Mouse (Mus musculus): Measurements from ENCODE around the gene Myo7a.

Myo7a gene

DNA sequence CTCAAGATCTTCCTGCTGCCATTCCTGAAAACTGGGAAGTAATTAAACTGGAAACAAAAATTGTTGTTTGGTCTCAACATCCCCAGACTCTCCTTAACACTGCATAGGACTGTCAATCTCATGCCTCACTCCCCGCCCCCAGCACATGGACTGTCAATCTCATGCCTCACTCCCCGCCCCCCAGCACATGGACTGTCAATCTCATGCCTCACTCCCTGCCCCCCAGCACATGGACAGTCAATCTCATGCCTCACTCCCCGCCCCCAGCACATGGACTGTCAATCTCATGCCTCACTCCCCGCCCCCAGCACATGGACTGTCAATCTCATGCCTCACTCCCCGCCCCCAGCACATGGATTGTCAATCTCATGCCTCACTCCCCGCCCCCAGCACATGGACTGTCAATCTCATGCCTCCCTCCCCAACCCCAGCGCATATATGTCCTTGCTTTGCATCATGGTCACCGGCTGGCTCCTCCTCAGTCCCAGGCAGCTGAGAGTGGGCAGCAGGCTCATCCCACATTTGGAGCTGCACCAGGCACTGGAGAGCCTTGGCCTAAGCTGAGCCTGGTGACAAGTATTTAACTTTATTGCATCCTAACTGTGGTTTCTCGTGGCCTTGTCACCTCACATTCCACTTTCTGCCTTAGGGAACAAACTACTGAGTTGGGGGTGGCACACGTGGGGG, 29.5 kb upstream of the Myo7a start:
- POLR2A ChIA-PET: interaction anchor here in 2 of 4 experiments (1.4 to 7.2 kb wide), 3 partner anchors 9 to 41 kb away, joined by 4 to 44 read pairs (median 5); no protein-coding TSS in a partner anchor

GRCm38 (mm10) chr7:98147766-98148165, 28.4 kb upstream of the Myo7a start:
- POLR2A ChIA-PET: interaction anchor here in 2 of 4 experiments (1.5 to 7.2 kb wide), 3 partner anchors 10 to 42 kb away, joined by 3 to 44 read pairs (median 5); no protein-coding TSS in a partner anchor
- CTCF ChIA-PET: interaction anchor here in 1 of 4 experiments (1.1 to 8.2 kb wide), 4 partner anchors 7 to 46 kb away, joined by 3 to 68 read pairs (median 5); no protein-coding TSS in a partner anchor

More for the DNA sequence above, 29.5 kb upstream of the Myo7a start:
- CTCF ChIA-PET: interaction anchor here in 2 of 4 experiments (0.6 to 2.1 kb wide), 6 partner anchors 8 to 41 kb away, joined by 6 to 8 read pairs (median 6); no protein-coding TSS in a partner anchor

GRCm38 (mm10) chr7:98146447-98146845, 27.1 kb upstream of the Myo7a start:
- CTCF ChIA-PET: interaction anchor here in 2 of 4 experiments (1.1 to 8.2 kb wide), 6 partner anchors 8 to 25 kb away, joined by 4 to 68 read pairs (median 6); no protein-coding TSS in a partner anchor
- POLR2A ChIA-PET: interaction anchor here in 2 of 4 experiments (0.8 to 7.2 kb wide), 5 partner anchors 11 to 43 kb away, joined by 3 to 44 read pairs (median 5); no protein-coding TSS in a partner anchor

DNA sequence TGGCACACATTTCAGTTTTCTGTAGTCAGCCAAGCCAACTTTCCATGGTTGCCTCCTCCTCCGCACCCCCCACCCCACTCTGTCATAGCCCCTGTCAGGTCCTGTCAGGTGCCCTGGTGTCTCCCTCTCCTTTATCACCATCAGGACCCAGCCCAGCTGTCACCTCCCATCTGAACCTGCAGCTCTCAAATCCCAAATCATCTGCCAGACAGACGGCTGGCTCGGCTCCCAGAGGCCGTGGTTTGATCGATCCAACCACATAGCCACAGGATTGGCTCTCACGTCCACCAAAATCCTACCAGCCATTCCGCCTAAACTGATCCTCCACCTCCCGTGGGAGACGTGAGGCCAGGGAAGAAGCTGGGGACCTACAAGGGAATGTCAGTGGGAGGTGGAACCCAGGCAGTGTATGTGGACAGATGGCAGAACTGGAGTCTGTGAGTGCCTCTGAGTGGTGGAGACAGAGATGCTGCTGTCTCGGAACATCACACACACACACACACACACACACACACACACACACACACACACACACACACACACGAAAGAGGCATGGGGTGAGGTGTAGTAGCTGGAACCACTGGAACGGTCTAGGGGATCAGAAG, 26.6 kb upstream of the Myo7a start:
- POLR2A ChIA-PET: interaction anchor here in 2 of 4 experiments (0.8 to 7.2 kb wide), 3 partner anchors 12 to 21 kb away, joined by 3 to 44 read pairs (median 3); no protein-coding TSS in a partner anchor
- CTCF ChIA-PET: interaction anchor here in 3 of 4 experiments (0.9 to 8.2 kb wide), 10 partner anchors 8 to 74 kb away, joined by 3 to 68 read pairs (median 5); no protein-coding TSS in a partner anchor

DNA sequence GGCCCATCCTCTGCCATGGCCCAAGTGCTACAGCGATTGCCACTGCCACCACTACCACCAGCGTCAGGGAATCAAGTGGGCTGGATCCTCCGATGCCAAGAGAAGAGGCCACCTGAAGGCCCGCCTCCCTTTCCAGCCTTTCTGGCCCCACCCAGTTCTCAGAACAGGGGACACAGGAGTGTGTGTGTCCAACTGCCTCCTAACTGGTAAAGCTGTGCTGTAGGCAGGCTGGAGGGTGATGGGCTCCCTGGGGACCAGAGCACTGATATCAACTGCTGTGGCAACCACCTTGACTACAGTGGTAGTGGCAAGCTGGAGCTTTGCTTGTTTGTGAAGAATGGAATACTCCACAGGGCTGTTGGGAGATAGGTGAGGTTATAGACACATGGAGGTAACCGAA, 26.1 kb upstream of the Myo7a start, which contains the start of gene Omp:
Gene Omp, minus strand, starts transcription at position 101 of the 400 bp plus-strand sequence.
- POLR2A ChIA-PET: interaction anchor here in 3 of 4 experiments (0.6 to 7.2 kb wide), 4 partner anchors 12 to 509 kb away, joined by 3 to 44 read pairs (median 6); no protein-coding TSS in a partner anchor

GRCm38 (mm10) chr7:98142648-98143047, 23.3 kb upstream of the Myo7a start:
- ChIA-PET CTCF (interaction anchor here (0.6 to 8.2 kb wide), 14 partner anchors 10 to 199 kb away, joined by 3 to 68 read pairs (median 15); no protein-coding TSS in a partner anchor), POLR2A (interaction anchor here in 2 of 4 experiments (0.5 to 7.2 kb wide), 9 partner anchors 10 to 64 kb away, joined by 3 to 44 read pairs (median 5); no protein-coding TSS in a partner anchor)

More for the DNA sequence above, 26.1 kb upstream of the Myo7a start, which contains the start of gene Omp:
- CTCF ChIA-PET: interaction anchor here in 3 of 4 experiments (0.8 to 8.2 kb wide), 13 partner anchors 9 to 74 kb away, joined by 3 to 68 read pairs (median 4); no protein-coding TSS in a partner anchor

- POLR2A ChIA-PET: interaction anchor here in 2 of 4 experiments (1.2 to 7.2 kb wide), 10 partner anchors 10 to 63 kb away, joined by 3 to 44 read pairs (median 5); no protein-coding TSS in a partner anchor
- CTCF ChIA-PET: interaction anchor here (0.6 to 8.2 kb wide), 17 partner anchors 10 to 206 kb away, joined by 3 to 68 read pairs (median 10); no protein-coding TSS in a partner anchor
Observed at GRCm38 (mm10) chr7:98142247-98142646, 22.9 kb upstream of the Myo7a start.

DNA sequence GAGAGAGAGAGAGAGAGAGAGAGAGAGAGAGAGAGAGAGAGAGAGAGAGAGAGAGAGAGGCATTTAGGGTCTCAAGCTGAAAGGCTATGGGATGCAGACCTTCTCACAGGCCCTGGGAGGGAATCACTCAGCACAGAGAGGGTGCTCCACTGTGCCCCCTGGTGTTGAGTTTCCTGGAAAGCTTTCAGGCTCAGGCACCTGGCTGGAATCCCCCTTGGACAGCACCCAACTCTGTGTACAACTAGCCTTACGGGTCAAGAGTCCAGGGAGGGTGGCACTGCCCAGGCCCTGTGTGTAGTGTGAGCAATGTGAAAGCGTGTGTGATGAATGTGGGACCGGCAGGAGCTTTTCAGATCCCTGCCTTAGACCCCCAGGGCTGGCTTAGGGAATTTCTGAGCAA, 21.9 kb upstream of the Myo7a start:
- CTCF ChIA-PET: interaction anchor here (0.5 to 8.2 kb wide), 40 partner anchors 9 to 1871 kb away, joined by 3 to 68 read pairs (median 5); partner anchors contain the start of gene Myo7a (in 1 of the 4)
- POLR2A ChIA-PET: interaction anchor here in 3 of 4 experiments (0.6 to 3.7 kb wide), 11 partner anchors 8 to 339 kb away, joined by 3 to 11 read pairs (median 5); no protein-coding TSS in a partner anchor

DNA sequence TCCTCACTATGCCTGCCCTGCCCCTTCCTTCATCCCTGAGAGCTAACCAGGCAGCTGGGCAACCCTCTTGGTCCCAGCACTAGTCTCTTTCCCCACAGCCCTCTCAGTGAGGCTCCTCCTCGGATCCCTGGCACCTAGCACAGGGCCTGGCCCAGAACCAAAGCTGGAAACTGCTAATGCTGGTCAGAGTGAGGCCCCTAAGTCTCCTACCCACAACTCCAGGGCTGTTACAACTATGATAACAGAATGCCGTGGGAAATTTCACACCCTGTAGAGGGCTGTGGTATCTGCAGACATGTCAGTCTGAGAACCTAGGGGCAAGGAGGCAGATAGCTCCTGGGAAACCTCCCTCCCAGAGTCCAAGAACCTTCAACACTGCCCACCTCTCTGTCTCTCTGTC, 21.3 kb upstream of the Myo7a start:
- POLR2A ChIA-PET: interaction anchor here in 2 of 4 experiments (0.6 to 3.7 kb wide), 7 partner anchors 8 to 338 kb away, joined by 3 to 11 read pairs (median 7); no protein-coding TSS in a partner anchor
- CTCF ChIA-PET: interaction anchor here (0.5 to 8.2 kb wide), 27 partner anchors 8 to 442 kb away, joined by 3 to 68 read pairs (median 5); partner anchors contain the start of gene Myo7a (in 1 of the 4)

GRCm38 (mm10) chr7:98139216-98139615, 19.9 kb upstream of the Myo7a start:
- POLR2A ChIA-PET: interaction anchor here in 1 of 4 experiments (0.6 to 2.4 kb wide), 2 partner anchors 19 to 396 kb away, joined by 5 to 6 read pairs; no protein-coding TSS in a partner anchor
- CTCF ChIA-PET: interaction anchor here in 3 of 4 experiments (0.6 to 1.7 kb wide), 3 partner anchors 14 to 51 kb away, joined by 3 to 12 read pairs (median 4); no protein-coding TSS in a partner anchor

DNA sequence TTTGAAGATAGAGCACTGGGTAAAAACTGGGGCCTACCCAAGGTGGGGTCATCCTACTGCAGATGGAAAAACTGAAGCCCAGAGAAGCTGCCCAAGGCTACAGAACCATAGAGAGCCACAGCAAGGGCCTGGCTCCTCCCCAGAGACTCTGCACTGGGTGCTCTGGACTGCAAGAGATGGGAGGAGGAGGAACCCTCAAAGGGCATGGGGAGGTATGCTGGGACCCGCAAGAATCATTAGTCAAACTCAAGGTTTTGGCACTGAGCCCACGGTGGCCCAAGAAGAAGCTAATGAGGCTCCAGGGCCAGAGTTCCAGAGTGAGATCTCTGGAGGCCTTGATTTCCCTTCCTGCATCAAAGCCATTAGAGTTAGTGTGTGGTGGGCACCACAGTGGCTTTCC, 18.7 kb upstream of the Myo7a start:
- ChIA-PET POLR2A (interaction anchor here in 2 of 4 experiments (1.0 to 2.4 kb wide), 3 partner anchors 20 to 22 kb away, joined by 3 to 6 read pairs (median 5); no protein-coding TSS in a partner anchor), CTCF (interaction anchor here in 2 of 4 experiments (0.8 to 1.2 kb wide), 2 partner anchors 14 to 18 kb away, joined by 3 to 10 read pairs; no protein-coding TSS in a partner anchor)

DNA sequence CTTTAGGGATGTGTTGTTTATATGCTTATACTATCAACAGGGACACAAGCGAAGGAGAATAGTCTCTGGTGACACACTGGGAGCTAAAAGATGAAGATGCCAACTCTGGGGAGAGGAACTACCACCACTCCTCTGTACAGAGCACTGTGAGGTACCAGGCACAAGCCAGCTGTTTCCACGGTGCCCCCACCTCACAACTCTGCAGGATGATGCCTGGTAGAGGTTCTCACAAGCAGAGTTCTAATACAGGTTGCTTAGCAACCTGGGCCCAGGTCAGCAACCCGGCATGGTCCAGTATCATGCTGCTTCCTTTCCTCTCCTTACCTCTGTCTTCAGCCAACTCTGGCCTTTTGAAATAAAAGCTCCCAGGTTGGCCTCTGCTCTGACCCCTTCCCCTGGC, 18.3 kb upstream of the Myo7a start:
- ChIA-PET POLR2A (interaction anchor here in 2 of 4 experiments (0.5 to 2.4 kb wide), 4 partner anchors 20 to 379 kb away, joined by 3 to 6 read pairs (median 4); no protein-coding TSS in a partner anchor), CTCF (interaction anchor here in 2 of 4 experiments (0.7 to 2.8 kb wide), 5 partner anchors 12 to 18 kb away, joined by 3 to 11 read pairs (median 5); no protein-coding TSS in a partner anchor)

- ChIA-PET POLR2A (interaction anchor here (0.5 to 2.2 kb wide), 14 partner anchors 9 to 1245 kb away, joined by 3 to 11 read pairs (median 4); no protein-coding TSS in a partner anchor), CTCF (interaction anchor here (0.5 to 2.8 kb wide), 39 partner anchors 9 to 601 kb away, joined by 3 to 31 read pairs (median 5); partner anchors contain the start of gene Myo7a (in 2 of the 4))
Observed at GRCm38 (mm10) chr7:98131751-98132150, 12.4 kb upstream of the Myo7a start.

DNA sequence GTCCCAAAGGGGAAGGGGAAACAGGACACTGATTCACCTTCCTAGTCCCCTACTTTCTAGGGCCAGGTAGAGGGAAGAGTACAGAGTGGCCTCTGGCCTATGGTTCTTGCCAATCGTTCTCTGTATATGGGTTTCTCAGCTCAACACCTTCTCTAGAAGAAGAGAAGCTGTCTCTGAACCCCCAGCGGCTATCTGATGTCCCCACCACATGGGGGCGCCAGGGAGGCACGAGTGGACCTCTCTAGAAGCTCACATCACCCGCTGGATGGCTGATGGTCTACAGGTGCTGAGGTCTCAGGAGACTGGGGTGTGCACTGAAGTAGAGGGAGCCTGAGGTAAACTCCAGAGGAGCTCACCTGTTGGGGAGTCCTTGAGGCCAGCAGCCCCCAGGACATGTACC, 6.1 kb upstream of the Myo7a start:
- CTCF ChIA-PET: interaction anchor here (0.6 to 2.9 kb wide), 50 partner anchors 9 to 377 kb away, joined by 3 to 20 read pairs (median 4); partner anchors contain the start of gene Omp (in 2 of the 4)
- POLR2A ChIA-PET: interaction anchor here in 2 of 4 experiments (0.9 to 1.3 kb wide), 5 partner anchors 21 to 64 kb away, joined by 3 to 5 read pairs (median 4); no protein-coding TSS in a partner anchor

- CTCF ChIA-PET: interaction anchor here (0.6 to 2.9 kb wide), 14 partner anchors 17 to 224 kb away, joined by 3 to 20 read pairs (median 6); partner anchors contain the start of gene Omp (in 1 of the 4)
- POLR2A ChIA-PET: interaction anchor here in 2 of 4 experiments (0.6 to 1.3 kb wide), 4 partner anchors 22 to 65 kb away, joined by 3 to 4 read pairs (median 3); no protein-coding TSS in a partner anchor
Observed at GRCm38 (mm10) chr7:98124701-98125100, 5.4 kb upstream of the Myo7a start.

- ChIA-PET POLR2A (interaction anchor here in 2 of 4 experiments (1.1 to 1.3 kb wide), 3 partner anchors 11 to 36 kb away, joined by 3 to 5 read pairs (median 3); no protein-coding TSS in a partner anchor), CTCF (interaction anchor here in 3 of 4 experiments (0.9 to 1.6 kb wide), 8 partner anchors 10 to 56 kb away, joined by 3 to 4 read pairs (median 3); partner anchors contain the start of gene Capn5 (in 1 of the 3))
Observed at GRCm38 (mm10) chr7:98121673-98122072, 2.3 kb upstream of the Myo7a start.

GRCm38 (mm10) chr7:98121241-98121640, 1.9 kb upstream of the Myo7a start:
- CTCF ChIA-PET: interaction anchor here in 3 of 4 experiments (0.6 to 1.6 kb wide), 10 partner anchors 11 to 373 kb away, joined by 3 to 5 read pairs (median 3); partner anchors contain the start of gene Capn5 (in 1 of the 3)
- POLR2A ChIA-PET: interaction anchor here in 2 of 4 experiments (0.8 to 1.3 kb wide), 4 partner anchors 11 to 36 kb away, joined by 3 to 5 read pairs (median 3); no protein-coding TSS in a partner anchor

Data from embryonic stem cell, embryonic (primary cell).